Mouse (Mus musculus): ENCODE results near the gene Yod1. TPM values are rescaled to one million over a fixed set of nuclear protein-coding genes. Genes with fewer than 3 reads are reported as not detected.
A peak's percentile ranks its signal among the peaks of the same experiment; 100 is the strongest.

Gene Yod1
- polyA plus RNA-seq, 1 experiment from 2014 or later = 9.0 TPM

DNA sequence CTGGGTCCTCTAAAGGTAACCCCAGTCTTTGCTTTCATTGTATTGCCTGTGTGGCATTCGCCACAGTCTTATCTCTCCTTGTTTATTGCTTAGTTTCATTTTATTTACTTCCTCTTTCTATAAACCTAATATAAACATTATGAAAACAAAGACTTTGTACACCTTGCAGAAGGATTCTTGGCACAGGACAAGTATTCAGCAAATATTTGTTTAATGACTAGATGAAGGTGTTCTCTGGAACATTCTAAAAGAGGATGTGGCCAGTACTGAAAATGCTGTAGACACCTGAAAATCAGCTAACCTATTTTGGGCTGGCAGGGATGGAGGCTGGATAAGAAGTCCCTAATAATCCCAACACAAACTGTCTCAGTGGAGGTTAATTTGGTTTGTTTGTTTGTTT lies 44.5 kb downstream of the Yod1 start:
- no peaks in the 10 kb centered on the region for H3K36me3 ChIP-seq (ENCODE audit: insufficient read depth, low read length)
- H3K4me3 ChIP-seq (ENCODE audit: low read length) = no peak overlapping the region
- ATAC-seq (ENCODE audit: low FRiP score, low TSS enrichment) = no peak
- no peaks in the 10 kb centered on the region for H3K9me3 ChIP-seq (ENCODE audit: low read length)
- no peak overlapping the region for H3K9ac ChIP-seq (replicated peaks; ENCODE audit: low read length)
- H3K27ac ChIP-seq (ENCODE audit: low read length) = no peak overlapping the region
- no peak overlapping the region for H3K4me2 ChIP-seq (replicated peaks; ENCODE audit: low read depth, low read length)
- no peaks in the 10 kb centered on the region for H3K4me1 ChIP-seq (ENCODE audit: insufficient read depth, low read length)
- WGBS = 72% methylated on average over 1 of the region's 1 CpGs
- no peaks in the 10 kb centered on the region for H3K27me3 ChIP-seq (ENCODE audit: insufficient read depth, low read length)

DNA sequence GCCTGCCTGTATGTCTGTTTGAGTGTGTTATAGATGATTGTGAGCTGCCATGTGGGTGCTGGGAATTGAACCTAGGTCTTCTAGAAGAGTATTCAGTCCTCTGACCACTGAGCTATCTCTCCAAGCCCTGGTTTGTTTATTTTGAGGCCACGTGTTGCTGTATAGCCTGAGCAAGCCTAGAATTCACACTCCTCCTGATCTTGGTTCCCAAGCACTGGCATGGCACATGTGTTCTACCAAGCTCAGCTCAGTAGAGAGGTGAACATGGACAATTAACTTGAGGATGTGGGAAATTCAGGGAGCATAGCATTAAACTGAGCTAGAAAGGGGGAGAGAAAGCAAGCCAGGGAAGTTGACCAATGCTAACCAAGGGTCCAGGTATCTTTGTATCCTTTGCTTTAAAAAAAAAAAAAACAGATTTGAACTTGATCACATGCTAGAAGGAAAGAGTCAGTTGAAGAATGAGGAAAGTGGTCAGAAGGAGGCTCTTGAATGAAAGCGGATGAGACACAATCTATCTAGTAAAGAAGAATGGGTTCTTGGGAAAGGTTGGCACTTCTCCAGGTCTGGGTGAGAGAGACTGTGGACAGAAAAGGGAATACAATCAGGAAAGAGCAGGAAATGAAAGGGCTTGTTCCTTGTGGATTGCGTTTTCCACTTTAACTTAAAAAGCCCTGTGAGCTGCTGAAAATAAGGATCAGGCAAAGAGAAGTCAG lies 45.1 kb downstream of the Yod1 start:
- no peak overlapping the region for H3K27ac ChIP-seq (ENCODE audit: low read length)
- H3K36me3 ChIP-seq (ENCODE audit: insufficient read depth, low read length) = no peaks in the 10 kb centered on the region
- WGBS = 77% methylated on average over 3 of the region's 3 CpGs
- no peaks in the 10 kb centered on the region for H3K4me1 ChIP-seq (ENCODE audit: insufficient read depth, low read length)
- H3K9me3 ChIP-seq (ENCODE audit: low read length) = no peaks in the 10 kb centered on the region
- no peak overlapping the region for H3K9ac ChIP-seq (replicated peaks; ENCODE audit: low read length)
- no peaks in the 10 kb centered on the region for H3K27me3 ChIP-seq (ENCODE audit: insufficient read depth, low read length)
- no peak overlapping the region for H3K4me2 ChIP-seq (replicated peaks; ENCODE audit: low read depth, low read length)
- no peak for ATAC-seq (ENCODE audit: low FRiP score, low TSS enrichment)
- no peak overlapping the region for H3K4me3 ChIP-seq (ENCODE audit: low read length)

DNA sequence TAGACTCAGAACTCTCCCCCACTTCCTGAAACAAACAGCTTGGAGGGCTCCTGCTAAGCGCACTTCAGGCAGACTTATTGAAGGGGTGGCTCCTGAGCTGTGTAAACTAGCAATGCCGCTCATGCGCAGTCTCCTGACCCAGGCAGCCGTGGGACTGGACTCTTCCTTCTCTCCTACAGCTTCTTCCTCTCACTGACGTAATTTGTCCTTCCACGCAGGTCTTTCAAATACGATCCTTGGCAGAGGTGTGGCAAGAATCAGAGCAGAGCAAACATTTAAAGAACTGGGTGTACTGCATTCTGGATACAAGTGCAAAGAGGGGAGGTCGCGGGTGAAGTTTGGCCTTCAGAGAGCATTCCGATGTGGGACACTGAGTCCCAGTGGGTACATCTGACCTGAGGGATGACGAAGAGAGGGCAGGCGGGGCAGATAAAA lies 46.9 kb downstream of the Yod1 start:
- no peak overlapping the region for H3K4me3 ChIP-seq (ENCODE audit: low read length)
- no peak overlapping the region for H3K4me2 ChIP-seq (replicated peaks; ENCODE audit: low read depth, low read length)
- no peak overlapping the region for H3K27ac ChIP-seq (ENCODE audit: low read length)
- no peaks in the 10 kb centered on the region for H3K27me3 ChIP-seq (ENCODE audit: insufficient read depth, low read length)
- no peak overlapping the region for H3K9ac ChIP-seq (replicated peaks; ENCODE audit: low read length)
- H3K36me3 ChIP-seq (ENCODE audit: insufficient read depth, low read length) = no peaks in the 10 kb centered on the region
- no peaks in the 10 kb centered on the region for H3K9me3 ChIP-seq (ENCODE audit: low read length)
- 83% methylated on average over 12 of the region's 12 CpGs for WGBS
- H3K4me1 ChIP-seq (ENCODE audit: insufficient read depth, low read length) = no peaks in the 10 kb centered on the region
- ATAC-seq (ENCODE audit: low FRiP score, low TSS enrichment) = no peak

DNA sequence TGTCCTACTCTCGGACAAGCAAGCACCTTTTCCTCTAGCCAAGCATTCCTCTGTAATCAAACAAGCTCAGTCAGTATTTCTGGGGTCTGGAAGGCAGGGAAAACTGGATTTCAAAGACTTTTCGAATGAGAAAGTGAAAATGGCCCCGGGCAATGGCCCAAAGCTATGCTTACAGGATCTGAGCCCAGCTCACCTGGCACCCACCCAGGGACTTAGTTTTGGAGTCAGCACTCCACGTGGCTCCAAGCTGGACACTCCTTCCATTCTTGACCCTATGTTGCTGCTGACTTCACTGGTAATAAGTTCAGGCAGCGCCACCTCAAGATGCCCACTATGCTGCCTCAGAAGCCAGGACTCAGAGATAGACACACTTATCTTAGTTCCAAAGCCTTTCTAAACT lies 49.9 kb downstream of the Yod1 start:
- no peaks in the 10 kb centered on the region for H3K36me3 ChIP-seq (ENCODE audit: insufficient read depth, low read length)
- no peak overlapping the region for H3K4me2 ChIP-seq (replicated peaks; ENCODE audit: low read depth, low read length)
- H3K9me3 ChIP-seq (ENCODE audit: low read length) = no peaks in the 10 kb centered on the region
- H3K27ac ChIP-seq (ENCODE audit: low read length) = no peak overlapping the region
- no peaks in the 10 kb centered on the region for H3K4me1 ChIP-seq (ENCODE audit: insufficient read depth, low read length)
- no peak for ATAC-seq (ENCODE audit: low FRiP score, low TSS enrichment)
- no peak overlapping the region for H3K9ac ChIP-seq (replicated peaks; ENCODE audit: low read length)
- H3K4me3 ChIP-seq (ENCODE audit: low read length) = no peak overlapping the region
- WGBS = 79% methylated on average over 5 of the region's 5 CpGs
- H3K27me3 ChIP-seq (ENCODE audit: insufficient read depth, low read length) = no peaks in the 10 kb centered on the region

DNA sequence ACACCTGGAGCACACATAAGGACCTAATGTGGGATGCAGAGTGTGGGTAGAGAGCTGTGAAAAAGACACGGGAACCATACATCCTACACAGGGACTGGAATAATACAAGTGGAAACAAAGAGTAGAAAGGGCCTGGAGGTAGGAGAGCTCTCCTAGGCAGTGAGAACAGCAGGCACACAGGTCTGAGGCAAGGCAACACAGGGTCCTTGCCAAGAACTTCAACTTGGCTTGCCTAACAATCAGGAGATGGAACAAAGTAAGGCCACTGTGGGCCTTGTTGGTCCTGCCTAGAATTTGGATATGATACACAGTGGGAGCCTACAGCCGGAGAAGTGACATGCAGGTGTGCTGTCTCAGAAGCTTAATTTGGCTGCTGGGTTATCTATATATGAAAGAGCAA lies 52.8 kb downstream of the Yod1 start:
- Histone ChIP-seq H3K27ac (ENCODE audit: low read length) (peak overlapping the region; percentile 6; the same call in 1 of the 2 replicates), H3K9ac (replicated peaks; ENCODE audit: low read length) (no peak overlapping the region), H3K36me3 (ENCODE audit: insufficient read depth, low read length) (no peaks in the 10 kb centered on the region), H3K4me2 (replicated peaks; ENCODE audit: low read depth, low read length) (no peak overlapping the region), H3K4me1 (ENCODE audit: insufficient read depth, low read length) (no peaks in the 10 kb centered on the region), H3K9me3 (ENCODE audit: low read length) (no peaks in the 10 kb centered on the region), H3K4me3 (ENCODE audit: low read length) (no peak overlapping the region), H3K27me3 (ENCODE audit: insufficient read depth, low read length) (no peaks in the 10 kb centered on the region)
- ATAC-seq (ENCODE audit: low FRiP score, low TSS enrichment) = no peak
- WGBS = 88% methylated on average over 2 of the region's 2 CpGs

DNA sequence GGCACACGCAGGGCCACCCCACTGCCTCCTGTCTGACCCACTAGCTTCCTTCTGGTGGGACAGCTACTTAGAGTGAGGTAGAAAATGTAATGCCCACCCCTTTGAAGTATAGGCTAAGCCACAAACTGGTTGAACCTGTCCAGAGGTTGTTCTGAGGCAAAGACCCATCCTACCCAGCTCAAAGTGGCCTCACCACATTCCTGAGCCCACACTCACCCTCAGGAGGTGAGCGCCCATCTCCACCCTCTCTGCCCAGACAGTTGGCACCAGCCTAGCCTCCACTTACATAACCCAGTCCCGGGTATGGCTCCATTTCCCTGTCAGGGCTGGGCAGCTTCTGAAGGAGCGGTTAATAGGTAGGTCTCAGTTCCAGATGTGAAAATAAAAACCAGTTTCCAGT lies 53.4 kb downstream of the Yod1 start:
- Histone ChIP-seq H3K4me2 (replicated peaks; ENCODE audit: low read depth, low read length) (no peak overlapping the region), H3K36me3 (ENCODE audit: insufficient read depth, low read length) (no peaks in the 10 kb centered on the region), H3K4me1 (ENCODE audit: insufficient read depth, low read length) (no peaks in the 10 kb centered on the region), H3K9ac (replicated peaks; ENCODE audit: low read length) (no peak overlapping the region), H3K4me3 (ENCODE audit: low read length) (no peak overlapping the region), H3K9me3 (ENCODE audit: low read length) (no peaks in the 10 kb centered on the region), H3K27me3 (ENCODE audit: insufficient read depth, low read length) (no peaks in the 10 kb centered on the region), H3K27ac (ENCODE audit: low read length) (peak overlapping the region; percentile 6; the same call in 1 of the 2 replicates)
- ATAC-seq (ENCODE audit: low FRiP score, low TSS enrichment) = peak; percentile 67; the same call in 1 of the 2 replicates
- WGBS = 76% methylated on average over 4 of the region's 4 CpGs

DNA sequence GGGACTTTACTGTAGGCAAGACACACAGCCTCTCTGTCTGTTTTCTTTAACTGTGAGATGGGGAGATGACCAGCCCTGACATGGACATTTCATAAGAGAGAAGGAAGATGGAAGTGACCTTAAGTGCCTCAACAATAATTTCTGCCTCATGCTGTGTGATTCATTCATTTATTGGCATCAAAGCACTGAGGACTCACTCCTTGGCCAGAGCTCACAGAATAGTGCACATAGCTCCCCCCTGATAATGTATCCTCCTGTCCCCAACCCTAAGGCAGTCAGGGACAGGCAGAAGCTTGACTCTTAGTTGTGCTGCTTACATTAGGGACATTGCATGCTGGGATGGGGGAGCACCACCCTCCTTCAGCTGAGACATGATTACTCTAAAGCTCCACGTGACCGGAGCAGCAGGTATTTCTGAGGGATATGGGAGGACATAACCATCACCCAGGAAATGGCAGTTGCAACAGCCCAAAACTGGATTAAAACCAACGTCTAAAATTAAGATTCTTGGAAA lies 53.9 kb downstream of the Yod1 start:
- Histone ChIP-seq H3K4me1 (ENCODE audit: insufficient read depth, low read length) (no peaks in the 10 kb centered on the region), H3K9me3 (ENCODE audit: low read length) (no peaks in the 10 kb centered on the region), H3K27ac (ENCODE audit: low read length) (no peak overlapping the region), H3K27me3 (ENCODE audit: insufficient read depth, low read length) (no peaks in the 10 kb centered on the region), H3K4me2 (replicated peaks; ENCODE audit: low read depth, low read length) (no peak overlapping the region), H3K36me3 (ENCODE audit: insufficient read depth, low read length) (no peaks in the 10 kb centered on the region), H3K4me3 (ENCODE audit: low read length) (no peak overlapping the region), H3K9ac (replicated peaks; ENCODE audit: low read length) (no peak overlapping the region)
- no peak for ATAC-seq (ENCODE audit: low FRiP score, low TSS enrichment)
- 70% methylated on average over 3 of the region's 3 CpGs for WGBS

Other genes starting within 250 kb of the Yod1 start
- not detected in 2 replicates for gene Zp3r, start 87.7 kb upstream of the Yod1 start, polyA plus RNA-seq (2015; fragmentation: Nextera tagmentation; extraction: Ambion mirVana)
- gene C4bp, start 55.7 kb upstream of the Yod1 start, polyA plus RNA-seq (2015; fragmentation: Nextera tagmentation; extraction: Ambion mirVana) = 0.94 and 2.7 TPM in 2 replicates
- gene Gm29427, start 1.5 kb upstream of the Yod1 start, polyA plus RNA-seq (2015; fragmentation: Nextera tagmentation; extraction: Ambion mirVana) = not detected in 2 replicates
- 9.5 and 9.7 TPM in 2 replicates for gene Pfkfb2, start 11.9 kb downstream of the Yod1 start, polyA plus RNA-seq (2015; fragmentation: Nextera tagmentation; extraction: Ambion mirVana)
- 16.1 TPM in 2 replicates for gene AA986860, start 14.6 kb downstream of the Yod1 start, polyA plus RNA-seq (2015; fragmentation: Nextera tagmentation; extraction: Ambion mirVana)
- gene Fcamr, start 83.6 kb downstream of the Yod1 start, polyA plus RNA-seq (2015; fragmentation: Nextera tagmentation; extraction: Ambion mirVana) = not detected in 2 replicates
- gene Pigr, start 109.4 kb downstream of the Yod1 start, polyA plus RNA-seq (2015; fragmentation: Nextera tagmentation; extraction: Ambion mirVana) = not detected in 2 replicates
- gene Fcmr, start 148.3 kb downstream of the Yod1 start, polyA plus RNA-seq (2015; fragmentation: Nextera tagmentation; extraction: Ambion mirVana) = 0.36 TPM in 1 of 2 replicates, not detected in the other
- not detected in 2 replicates for gene Il24, start 170.1 kb downstream of the Yod1 start, polyA plus RNA-seq (2015; fragmentation: Nextera tagmentation; extraction: Ambion mirVana)
- gene Il20, start 194.1 kb downstream of the Yod1 start, polyA plus RNA-seq (2015; fragmentation: Nextera tagmentation; extraction: Ambion mirVana) = not detected in 2 replicates
- 0.17 TPM in 1 of 2 replicates, not detected in the other for gene Il19, start 222.8 kb downstream of the Yod1 start, polyA plus RNA-seq (2015; fragmentation: Nextera tagmentation; extraction: Ambion mirVana)

All from kidney, embryonic 16.5 days (tissue).